Mouse (Mus musculus) large intestine, adult 2 months (tissue): Measurements from ENCODE around the gene Fam193a. TPM values are rescaled to one million over a fixed set of nuclear protein-coding genes. Genes with fewer than 3 reads are reported as not detected.

Source experiments
- DNase-seq: peaks from one replicate; pipeline ENCODE4 v3.0.0-alpha.2; 2012; ENCODE audit warnings: low read depth, low spot score
- WGBS: fragments of 180-500 bp; shearing (Covaris S2); methylation state at CpG from one replicate; pipeline ENCODE4 v1.1.7; 2018; 5-methylcytosine and 5-hydroxymethylcytosine counted together
- polyA plus RNA-seq: library from polyadenylated mRNA; depleted of rRNA; stranded (reverse); fragments of >200 nt; gene quantifications from 2 replicates; pipeline ENCODE4 v1.2.3, GENCODE M21; 2012

Fam193a gene
- polyA plus RNA-seq, 1 experiment = 12.0 TPM

GRCm38 (mm10) chr5:34513466-34514217, 143.9 kb downstream of the Fam193a start, which contains the start of gene Tnip2:
Gene Tnip2 (minus strand): TSS chr5:34513991.
- DNase-seq = peak; percentile 92
- WGBS = under 1% methylated on average over 64 of the region's 64 CpGs

- no peak for DNase-seq
- 7% methylated on average over 7 of the region's 7 CpGs for whole genome bisulfite sequencing
Observed at GRCm38 (mm10) chr5:34514218-34514566, 144.5 kb downstream of the Fam193a start.

GRCm38 (mm10) chr5:34515096-34515495, 145.4 kb downstream of the Fam193a start:
- DNase-seq = no peak

GRCm38 (mm10) chr5:34517913-34518312, 148.2 kb downstream of the Fam193a start:
- WGBS = 17% methylated on average over 3 of the region's 3 CpGs
- peak; percentile 32 for DNase-seq

- DNase-seq = no peak
- 81% methylated on average over 9 of the region's 9 CpGs for WGBS
Observed at GRCm38 (mm10) chr5:34519389-34519910, 149.7 kb downstream of the Fam193a start.

- DNase-seq = no peak
- WGBS = 66% methylated on average over 11 of the region's 11 CpGs
Observed at GRCm38 (mm10) chr5:34520458-34521209, 150.9 kb downstream of the Fam193a start.

GRCm38 (mm10) chr5:34521337-34521736, 151.6 kb downstream of the Fam193a start:
- WGBS = 84% methylated on average over 3 of the region's 3 CpGs

GRCm38 (mm10) chr5:34523958-34524485, 154.3 kb downstream of the Fam193a start:
- no peak for DNase-seq
- 73% methylated on average over 4 of the region's 4 CpGs for WGBS

More at GRCm38 (mm10) chr5:34521337-34521736, 151.6 kb downstream of the Fam193a start:
- DNase-seq = no peak

- no peak for DNase-seq
Observed at GRCm38 (mm10) chr5:34524511-34524910, 154.8 kb downstream of the Fam193a start.

GRCm38 (mm10) chr5:34525663-34526476, 156.1 kb downstream of the Fam193a start, which contains the start of gene Sh3bp2:
Gene Sh3bp2 (plus strand): TSS chr5:34525838.
- WGBS = 2% methylated on average over 38 of the region's 38 CpGs
- peak; percentile 81 for DNase-seq

GRCm38 (mm10) chr5:34526477-34526775, 156.7 kb downstream of the Fam193a start:
- 81% methylated on average over 5 of the region's 5 CpGs for WGBS
- DNase-seq = no peak

- no peak for DNase-seq
- 84% methylated on average over 2 of the region's 2 CpGs for WGBS
Observed at GRCm38 (mm10) chr5:34527352-34527751, 157.6 kb downstream of the Fam193a start.

GRCm38 (mm10) chr5:34528724-34529123, 159.0 kb downstream of the Fam193a start:
- DNase-seq = no peak
- WGBS = 28% methylated on average over 5 of the region's 5 CpGs

GRCm38 (mm10) chr5:34530116-34530515, 160.4 kb downstream of the Fam193a start:
- DNase-seq = no peak
- WGBS = 52% methylated on average over 5 of the region's 5 CpGs

GRCm38 (mm10) chr5:34530687-34531086, 161.0 kb downstream of the Fam193a start:
- 19% methylated on average over 4 of the region's 4 CpGs for WGBS

GRCm38 (mm10) chr5:34533066-34533465, 163.3 kb downstream of the Fam193a start:
- WGBS = 90% methylated on average over 5 of the region's 5 CpGs
- DNase-seq = no peak

More at GRCm38 (mm10) chr5:34530687-34531086, 161.0 kb downstream of the Fam193a start:
- DNase-seq = no peak

- DNase-seq = no peak
- WGBS = 63% methylated on average over 3 of the region's 3 CpGs
Observed at GRCm38 (mm10) chr5:34533820-34534219, 164.1 kb downstream of the Fam193a start.

GRCm38 (mm10) chr5:34534776-34535581, 165.2 kb downstream of the Fam193a start:
- no peak for DNase-seq

GRCm38 (mm10) chr5:34535831-34536230, 166.1 kb downstream of the Fam193a start:
- WGBS = 88% methylated on average over 7 of the region's 7 CpGs

More at GRCm38 (mm10) chr5:34534776-34535581, 165.2 kb downstream of the Fam193a start:
- WGBS = 49% methylated on average over 5 of the region's 5 CpGs

More at GRCm38 (mm10) chr5:34535831-34536230, 166.1 kb downstream of the Fam193a start:
- no peak for DNase-seq
